Mouse (Mus musculus): ENCODE data around the gene Sphk1. TPM values are rescaled to one million over a fixed set of nuclear protein-coding genes. Genes with fewer than 3 reads are reported as not detected.
A peak's percentile ranks its signal among the peaks of the same experiment; 100 is the strongest.

The Sphk1 gene
- total and polyA plus RNA-seq, 3 experiments = 53.5 to 127 TPM; not detected in 1

GRCm38 (mm10) chr11:116522886-116523698, 7.6 kb upstream of the Sphk1 start:
- Histone ChIP-seq H3K27me3 (ENCODE audit: control insufficient read depth in 1 of 2, insufficient read depth in 2 of 2, low read length in 2 of 2) (no peaks in the 10 kb centered on the region), H3K9ac (ENCODE audit: control insufficient read depth, low read depth, low read length, poor library complexity, severe bottlenecking) (no peak overlapping the region), H3K79me2 (ENCODE audit: control insufficient read depth, insufficient read depth, low read length, poor library complexity) (no peaks in the 10 kb centered on the region), H3K4me1 (ENCODE audit: control insufficient read depth in 1 of 2, insufficient read depth in 2 of 2, low read length in 2 of 2) (peaks cover 5 to 22% of the 10 kb centered on the region in 2 experiments), H3K36me3 (ENCODE audit: control insufficient read depth in 1 of 2, insufficient read depth in 2 of 2, low read length in 2 of 2) (peaks cover 0 to 5% of the 10 kb centered on the region in 2 experiments; a peak in 2 of 4 replicates), H3K4me3 (ENCODE audit: control insufficient read depth in 1 of 2, insufficient read depth in 1 of 2, low read depth in 2 of 2, low read length in 2 of 2) (no peak overlapping the region), H3K27ac (ENCODE audit: control insufficient read depth, low read depth, low read length) (no peak overlapping the region), H3K9me3 (replicated peaks; ENCODE audit: insufficient read depth, low read length) (no peaks in the 10 kb centered on the region)
- no peak for TF ChIP-seq USF1 (IDR thresholded peaks at IDR 0.05; ENCODE audit: low read depth, low read length)
- TF ChIP-seq ZMIZ1 (IDR thresholded peaks at IDR 0.05; ENCODE audit: low read depth, low read length) = no peak
- no peak for TF ChIP-seq MAX (IDR thresholded peaks at IDR 0.05; ENCODE audit: low read length)
- TF ChIP-seq GABPA (IDR thresholded peaks at IDR 0.05; ENCODE audit: low read depth, low read length) = no peak
- TF ChIP-seq ZC3H11A (IDR thresholded peaks at IDR 0.05; ENCODE audit: low read depth, low read length) = no peak
- no peak for TF ChIP-seq TAL1 (IDR thresholded peaks at IDR 0.05; ENCODE audit: low read length)
- no peak for TF ChIP-seq HCFC1 (IDR thresholded peaks at IDR 0.05; ENCODE audit: low read depth, low read length)
- TF ChIP-seq SMC3 (IDR thresholded peaks at IDR 0.05; ENCODE audit: low read depth, low read length) = no peak
- no peak for TF ChIP-seq NELFE (IDR thresholded peaks at IDR 0.05; ENCODE audit: low read depth, low read length)
- no peak for TF ChIP-seq POLR2AphosphoS5 (IDR thresholded peaks at IDR 0.05; ENCODE audit: borderline replicate concordance, low read depth, low read length)
- TF ChIP-seq ETS1 (IDR thresholded peaks at IDR 0.05; ENCODE audit: low read depth, low read length) = no peak
- no peak for TF ChIP-seq RAD21 (IDR thresholded peaks at IDR 0.05; ENCODE audit: low read depth, low read length)
- TF ChIP-seq POLR2AphosphoS2 (IDR thresholded peaks at IDR 0.05; ENCODE audit: low read length) = no peak
- TF ChIP-seq UBTF (IDR thresholded peaks at IDR 0.05; ENCODE audit: borderline replicate concordance, insufficient read depth, low read depth, low read length) = no peak
- no peak for TF ChIP-seq USF2 (IDR thresholded peaks at IDR 0.05; ENCODE audit: borderline replicate concordance in 1 of 2, insufficient read depth in 1 of 2, low read depth in 1 of 2, low read length in 2 of 2)
- no peak for TF ChIP-seq CHD1 (IDR thresholded peaks at IDR 0.05; ENCODE audit: low read depth, low read length)
- no peak for TF ChIP-seq CTCF (IDR thresholded peaks at IDR 0.05 in 2 of 3, conservative IDR thresholded peaks at IDR 0.05 in 1 of 3; ENCODE audit: control insufficient read depth in 1 of 3, insufficient read depth in 1 of 3, low read depth in 2 of 3, low read length in 3 of 3, poor library complexity in 1 of 3, severe bottlenecking in 1 of 3)
- no peak for TF ChIP-seq NRF1 (IDR thresholded peaks at IDR 0.05; ENCODE audit: insufficient read depth, low read depth, low read length, poor library complexity, severe bottlenecking)
- no peak for DNase-seq (ENCODE audit: low read depth, low spot score)

- peaks cover 5 to 22% of the 10 kb centered on the region in 2 experiments for H3K4me1 ChIP-seq (ENCODE audit: control insufficient read depth in 1 of 2, insufficient read depth in 2 of 2, low read length in 2 of 2)
- no peaks in the 10 kb centered on the region for H3K79me2 ChIP-seq (ENCODE audit: control insufficient read depth, insufficient read depth, low read length, poor library complexity)
- no peak overlapping the region for H3K9ac ChIP-seq (ENCODE audit: control insufficient read depth, low read depth, low read length, poor library complexity, severe bottlenecking)
- TF ChIP-seq USF1 (IDR thresholded peaks at IDR 0.05; ENCODE audit: low read depth, low read length) (peak; percentile 57), MXI1 (IDR thresholded peaks at IDR 0.05; ENCODE audit: low read depth, low read length) (no peak)
- no peaks in the 10 kb centered on the region for H3K9me3 ChIP-seq (replicated peaks; ENCODE audit: insufficient read depth, low read length)
- no peak overlapping the region for H3K4me3 ChIP-seq (ENCODE audit: control insufficient read depth in 1 of 2, insufficient read depth in 1 of 2, low read depth in 2 of 2, low read length in 2 of 2)
- no peak overlapping the region for H3K27ac ChIP-seq (ENCODE audit: control insufficient read depth, low read depth, low read length)
- peaks cover 0 to 5% of the 10 kb centered on the region in 2 experiments; a peak in 2 of 4 replicates for H3K36me3 ChIP-seq (ENCODE audit: control insufficient read depth in 1 of 2, insufficient read depth in 2 of 2, low read length in 2 of 2)
- no peak for DNase-seq (ENCODE audit: low read depth, low spot score)
- H3K27me3 ChIP-seq (ENCODE audit: control insufficient read depth in 1 of 2, insufficient read depth in 2 of 2, low read length in 2 of 2) = no peaks in the 10 kb centered on the region
Measured at GRCm38 (mm10) chr11:116523699-116524189, 7.0 kb upstream of the Sphk1 start.
